Mouse (Mus musculus): ENCODE results near the gene Atp1a1.

Gene Atp1a1

DNA sequence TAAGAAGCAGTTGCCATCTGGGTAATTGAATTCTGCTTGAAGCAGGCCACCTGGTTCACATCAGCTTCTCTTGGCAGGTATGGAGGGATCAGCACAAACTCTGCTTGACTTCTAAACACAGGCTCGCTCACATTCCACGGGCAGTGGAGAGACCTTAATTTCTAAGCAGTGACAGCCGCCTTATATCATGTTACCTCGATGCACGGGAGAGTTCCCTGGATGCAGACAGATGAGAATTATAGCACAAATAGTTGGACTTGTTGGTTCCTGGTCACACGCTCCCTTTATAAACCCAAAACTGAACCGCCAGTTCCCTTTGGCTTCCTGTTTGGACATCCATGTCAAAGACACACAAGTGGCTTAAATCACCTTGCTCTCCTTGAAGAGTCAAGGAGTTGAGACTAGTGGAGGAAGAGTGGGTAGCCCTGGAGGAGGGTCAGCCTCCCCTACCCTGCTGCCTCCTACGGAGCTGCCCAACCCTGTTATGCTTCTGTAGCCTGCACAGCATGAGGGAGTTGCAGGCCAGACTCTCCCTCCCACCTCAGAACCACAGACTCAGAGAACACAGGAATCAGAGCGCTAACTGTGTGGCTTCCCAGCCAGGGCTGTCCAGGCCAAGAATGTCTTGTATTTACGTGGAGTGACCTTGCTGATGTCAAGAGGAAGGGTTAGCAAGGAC lies 7.5 kb upstream of the Atp1a1 start:
- ATAC-seq (ENCODE audit: low TSS enrichment): no peak

- ATAC-seq (ENCODE audit: low TSS enrichment): no peak
Measured at GRCm38 (mm10) chr3:101611012-101611812, 6.7 kb upstream of the Atp1a1 start.

GRCm38 (mm10) chr3:101609302-101609701 lies 4.8 kb upstream of the Atp1a1 start:
- 0 out of 2 replicates have a peak, but pooled peaks have one; percentile 7 for ATAC-seq (ENCODE audit: low TSS enrichment)

DNA sequence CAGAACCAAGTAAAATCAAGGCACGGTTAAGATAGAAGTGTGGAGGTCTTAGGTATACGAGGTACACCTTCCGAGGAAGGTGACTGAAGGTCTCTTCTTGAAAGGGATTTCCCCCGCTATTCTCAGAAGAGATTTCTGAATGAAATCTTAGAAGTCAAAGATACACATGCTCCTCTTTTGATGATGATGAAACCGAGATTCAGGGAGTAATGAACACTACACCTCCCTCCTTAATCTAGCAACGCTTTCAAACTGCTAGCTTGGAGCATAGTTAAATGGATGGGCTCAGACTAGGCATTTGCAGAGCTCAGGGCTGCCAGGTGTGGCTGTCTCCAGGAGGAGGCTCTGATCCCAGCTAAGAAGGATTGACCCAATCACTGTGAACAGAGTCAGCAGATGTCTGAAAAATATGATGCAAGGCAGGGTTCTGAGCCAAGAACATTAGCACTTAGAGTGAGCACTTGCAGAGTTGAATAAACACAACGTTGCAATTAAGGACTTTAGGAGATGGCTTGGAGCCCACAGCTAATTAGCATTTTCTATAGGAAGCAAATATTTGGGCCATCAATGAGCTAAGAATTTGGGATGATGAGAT lies 2.5 kb upstream of the Atp1a1 start:
- ATAC-seq (ENCODE audit: low TSS enrichment): no peak

GRCm38 (mm10) chr3:101605721-101606120 lies 1.2 kb upstream of the Atp1a1 start:
- ATAC-seq (ENCODE audit: low TSS enrichment): no peak

GRCm38 (mm10) chr3:101605291-101605690 lies 807 bp upstream of the Atp1a1 start:
- no peak for ATAC-seq (ENCODE audit: low TSS enrichment)

- peak; percentile 51 for ATAC-seq (ENCODE audit: low TSS enrichment)
Measured at GRCm38 (mm10) chr3:101603661-101604549, 579 bp downstream of the Atp1a1 start.

DNA sequence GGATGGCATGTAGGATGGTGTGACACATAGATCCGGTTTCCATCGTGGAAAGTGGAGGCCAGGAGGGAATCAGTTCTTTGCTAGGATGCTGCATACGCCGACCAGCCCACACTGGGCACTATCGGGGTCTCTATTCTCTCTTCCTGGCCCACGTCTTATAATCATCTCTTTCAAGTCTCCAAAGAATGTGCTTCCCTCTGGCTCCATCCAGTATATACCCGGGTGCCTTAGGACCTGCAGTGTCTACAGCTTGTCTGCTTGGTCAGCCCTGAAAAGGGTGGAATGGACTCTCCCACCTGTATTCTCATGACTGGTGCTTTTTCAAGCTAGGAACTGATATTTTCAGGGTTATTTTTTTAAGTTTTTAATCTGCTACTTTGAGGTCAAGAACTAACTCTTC lies 1.3 kb downstream of the Atp1a1 start:
- no peak for ATAC-seq (ENCODE audit: low TSS enrichment)

DNA sequence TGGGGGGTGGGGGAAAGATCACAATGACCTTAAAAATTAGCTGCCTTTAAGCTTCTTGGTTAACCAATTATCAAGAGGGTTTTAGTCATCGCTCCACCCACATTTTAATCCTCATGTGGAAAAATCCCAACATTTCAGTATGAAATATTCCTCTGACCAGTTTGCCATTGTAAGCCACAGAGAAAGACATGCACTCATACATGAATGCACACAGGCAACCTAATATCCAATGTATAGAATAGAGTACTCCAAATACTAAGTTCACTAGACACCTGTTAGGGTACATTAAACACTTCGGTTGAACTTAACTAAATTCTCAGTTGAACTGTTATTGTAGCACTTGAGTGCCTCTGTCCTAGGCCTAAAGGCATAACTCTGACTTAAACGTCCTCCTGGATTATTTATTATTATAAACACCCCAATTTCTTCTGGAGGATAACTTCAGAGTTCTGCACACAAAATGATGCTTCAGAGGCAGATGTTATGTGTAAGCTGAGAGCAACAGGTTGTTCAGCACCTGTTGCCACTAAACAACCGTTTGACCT lies 1.9 kb downstream of the Atp1a1 start:
- no peak for ATAC-seq (ENCODE audit: low TSS enrichment)

DNA sequence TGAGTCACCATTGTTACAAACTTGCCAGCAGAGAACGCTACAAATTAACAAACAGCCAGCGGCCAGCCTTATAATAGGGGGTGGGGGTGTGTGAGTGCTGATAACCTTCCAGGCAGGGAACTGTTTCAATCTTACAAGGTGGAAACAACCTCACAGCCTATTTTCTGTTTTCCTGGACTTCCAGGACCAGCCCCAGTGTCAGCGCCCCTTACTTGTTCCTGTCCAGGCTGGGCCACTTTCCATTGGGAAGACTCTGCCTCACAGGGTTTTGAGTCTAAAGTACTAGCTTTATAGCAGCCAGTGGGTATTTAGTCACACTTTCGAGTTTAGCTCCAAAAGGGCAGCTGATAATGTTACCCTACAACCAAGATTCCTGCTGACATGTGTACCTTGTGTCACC lies 2.8 kb downstream of the Atp1a1 start:
- ATAC-seq (ENCODE audit: low TSS enrichment): no peak

DNA sequence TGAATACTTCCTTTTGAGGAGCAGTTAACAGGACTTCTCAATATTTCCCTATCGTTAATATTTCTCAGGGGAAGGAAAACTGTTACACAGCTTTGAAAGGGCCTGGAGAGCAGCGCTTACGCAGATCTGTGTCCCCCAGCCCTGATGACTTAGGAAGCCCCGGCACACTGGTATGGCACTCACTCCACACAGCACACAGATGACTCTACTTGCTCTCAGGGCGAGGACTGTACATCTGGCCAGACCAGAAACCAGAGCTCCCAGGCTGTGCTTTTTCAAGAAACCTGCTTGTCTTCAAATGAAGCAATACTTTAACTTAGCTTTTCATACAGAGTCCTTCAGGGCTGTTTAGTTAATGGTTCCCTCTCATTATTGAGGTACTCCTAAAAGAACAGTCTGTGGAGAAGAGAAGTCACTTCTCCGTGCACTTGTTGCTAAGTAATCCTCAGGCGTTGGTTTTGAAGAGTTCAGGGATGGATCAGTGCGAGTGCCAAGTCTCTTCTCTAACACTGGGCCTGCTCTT lies 3.4 kb downstream of the Atp1a1 start:
- ATAC-seq (ENCODE audit: low TSS enrichment): no peak

DNA sequence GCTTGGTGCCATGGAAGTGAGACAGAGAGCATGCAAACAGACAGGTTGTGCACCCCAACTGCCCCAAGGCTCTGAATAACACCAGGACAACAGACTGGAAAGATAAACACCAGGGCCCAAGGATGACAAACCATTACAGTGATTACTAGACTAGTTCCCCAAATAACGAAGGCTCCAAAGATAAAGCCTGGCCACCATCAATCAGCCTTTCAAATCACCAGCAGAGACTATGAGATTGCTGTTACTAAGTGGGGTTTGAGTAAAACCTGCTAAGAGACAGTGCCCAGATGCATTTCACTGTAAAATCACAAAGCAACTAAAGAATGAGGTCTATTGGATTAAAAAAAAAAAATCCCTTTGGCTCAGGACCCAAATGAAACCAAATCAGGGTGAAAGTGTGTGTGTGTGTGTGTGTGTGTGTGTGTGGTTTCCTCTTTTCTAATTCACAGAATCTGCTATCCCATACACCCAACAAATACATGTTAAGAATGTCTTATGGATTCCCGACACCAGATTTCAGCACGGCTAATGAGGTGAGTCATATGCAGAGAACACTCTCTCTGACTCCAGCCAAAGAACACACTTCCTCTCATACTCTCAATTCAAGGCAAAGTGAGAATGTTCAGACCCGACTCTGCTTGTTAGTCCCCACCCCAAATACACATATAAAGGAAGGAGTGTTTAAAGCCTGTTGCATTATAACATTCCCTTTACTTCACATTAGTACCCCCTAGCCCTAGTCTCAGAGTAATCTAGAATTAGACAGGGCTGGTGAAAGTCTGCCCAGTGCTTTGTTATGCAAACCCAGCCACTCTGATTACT lies 4.4 kb downstream of the Atp1a1 start:
- ATAC-seq (ENCODE audit: low TSS enrichment): no peak

DNA sequence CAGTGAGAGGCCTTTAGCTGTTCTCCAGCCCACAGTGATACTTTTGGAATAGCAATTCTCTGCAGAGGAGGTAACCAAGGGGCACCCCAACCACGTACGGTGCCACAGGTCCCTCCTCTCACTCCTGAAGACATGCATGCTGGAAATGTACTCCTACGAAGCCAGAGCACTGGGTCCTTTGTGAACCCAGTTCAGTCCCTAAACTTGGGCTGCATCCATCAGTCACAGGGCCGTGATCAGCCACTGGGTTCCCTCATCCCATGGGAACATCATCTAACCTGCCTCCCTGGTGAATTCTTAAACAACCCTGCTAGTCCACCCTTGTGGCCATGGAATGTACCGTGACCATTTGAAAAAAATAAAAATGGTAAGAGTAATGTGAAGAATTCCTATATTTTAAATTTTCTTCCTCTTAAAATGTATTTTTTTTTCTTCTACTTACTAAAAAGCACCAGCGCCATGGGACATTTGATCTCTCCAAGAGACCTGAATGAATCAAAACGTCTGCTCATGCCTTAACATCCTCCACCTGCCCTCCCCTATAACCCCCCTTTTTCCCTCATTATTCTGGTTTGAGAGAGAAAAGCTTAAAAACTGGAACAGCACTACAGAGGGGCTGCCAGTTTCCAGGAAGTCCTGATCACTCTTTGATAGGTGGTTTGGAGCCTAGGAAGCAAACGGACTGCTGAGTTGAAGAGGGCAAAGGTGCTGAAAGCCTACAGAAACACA lies 5.1 kb downstream of the Atp1a1 start:
- no peak for ATAC-seq (ENCODE audit: low TSS enrichment)

GRCm38 (mm10) chr3:101598231-101598905 lies 6.1 kb downstream of the Atp1a1 start:
- ATAC-seq (ENCODE audit: low TSS enrichment): no peak

GRCm38 (mm10) chr3:101597317-101598096 lies 7.0 kb downstream of the Atp1a1 start:
- no peak for ATAC-seq (ENCODE audit: low TSS enrichment)

- ATAC-seq (ENCODE audit: low TSS enrichment): no peak
Measured at GRCm38 (mm10) chr3:101596686-101597085, 7.8 kb downstream of the Atp1a1 start.

DNA sequence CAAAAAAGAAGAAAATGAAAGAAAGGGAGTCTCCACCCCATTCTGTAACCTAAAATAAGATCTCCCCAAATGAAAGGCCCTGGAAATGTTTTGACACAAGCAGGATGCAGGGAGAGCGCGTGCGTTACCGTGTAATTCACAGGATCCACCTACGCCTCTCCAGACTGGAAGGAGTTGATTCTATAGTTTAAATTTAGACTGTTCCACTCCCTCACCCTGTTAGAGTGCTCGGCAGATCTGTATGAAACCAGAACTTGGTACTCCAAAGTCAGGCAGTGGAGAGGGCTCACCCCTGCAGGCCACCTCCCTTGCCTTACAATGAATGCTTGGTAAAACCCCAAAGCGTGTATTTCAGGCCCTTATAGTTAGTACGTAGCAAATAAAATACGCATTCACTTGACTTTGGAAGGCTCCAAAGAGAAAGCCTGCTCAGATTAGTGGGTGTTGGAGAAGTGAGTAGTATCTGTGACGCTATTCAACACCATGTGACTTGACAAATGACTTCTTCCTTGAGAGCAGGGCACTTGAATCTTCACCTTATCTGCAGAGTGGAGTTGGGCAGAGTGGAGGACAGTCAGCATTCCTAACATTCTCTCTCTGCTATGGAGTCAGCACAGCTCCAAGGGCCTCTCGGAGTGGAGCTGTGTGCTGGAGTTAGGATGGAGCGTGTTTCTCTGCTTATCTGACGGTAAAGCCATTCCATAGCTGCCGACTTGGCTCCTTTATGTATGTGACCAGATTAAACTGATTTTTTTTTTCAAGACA lies 8.4 kb downstream of the Atp1a1 start:
- peak; percentile 64 for ATAC-seq (ENCODE audit: low TSS enrichment)

DNA sequence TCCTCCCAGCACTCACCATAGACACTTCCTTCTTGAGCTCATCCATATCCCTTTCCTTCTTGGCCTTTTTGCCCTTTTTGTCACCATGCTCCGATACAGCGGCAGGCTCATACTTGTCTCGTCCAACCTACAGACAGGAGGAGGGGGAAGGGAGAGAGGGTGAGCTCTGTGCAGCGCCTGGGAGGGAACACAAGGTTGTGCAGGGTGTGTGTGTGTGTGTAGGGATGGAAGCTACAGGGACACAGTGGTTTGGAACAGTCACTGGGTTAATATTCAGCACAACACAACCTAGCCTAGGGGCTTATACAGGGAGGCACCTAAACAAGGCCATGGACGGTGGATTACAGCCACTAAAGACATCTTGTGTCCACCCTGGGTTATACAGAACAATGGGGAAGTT lies 9.5 kb downstream of the Atp1a1 start:
- no peak for ATAC-seq (ENCODE audit: low TSS enrichment)
